Mouse (Mus musculus): ENCODE measurements around the gene Mrpl52.

DNA sequence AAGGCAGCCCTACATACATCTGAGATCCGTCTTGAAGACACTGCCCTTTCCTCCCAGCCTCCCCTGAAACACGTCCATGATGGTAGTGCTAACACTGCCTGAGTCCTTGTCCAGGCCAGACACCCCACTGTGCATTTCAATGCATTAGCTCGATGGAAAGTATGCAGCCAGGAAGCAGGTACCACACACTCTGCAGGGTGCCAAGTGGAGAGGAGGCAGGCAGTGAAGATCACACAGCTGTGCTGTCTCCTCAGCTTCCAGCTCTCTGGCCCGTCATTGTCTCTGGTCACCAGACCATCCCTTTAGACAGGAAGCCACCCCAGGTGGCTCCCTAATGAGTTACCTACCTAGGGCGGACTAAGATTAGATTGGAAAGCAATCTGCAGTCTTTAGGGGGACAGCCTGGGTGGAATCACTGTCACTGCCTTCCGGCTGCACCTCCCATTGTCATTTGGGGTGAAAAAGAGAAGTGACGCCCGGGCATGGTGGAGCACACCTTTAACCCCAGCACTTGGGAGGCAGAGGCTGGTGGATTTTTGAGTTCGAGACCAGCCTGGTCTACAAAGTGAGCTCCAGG is 14.6 kb upstream of the Mrpl52 start:
- TF ChIP-seq USF1 (IDR thresholded peaks at IDR 0.05; ENCODE audit: low read depth, low read length) (no peak), ELF1 (IDR thresholded peaks at IDR 0.05; ENCODE audit: low read depth, low read length) (no peak), MYB (IDR thresholded peaks at IDR 0.05; ENCODE audit: low read depth, low read length) (no peak), ZC3H11A (IDR thresholded peaks at IDR 0.05; ENCODE audit: low read depth, low read length) (no peak), HCFC1 (IDR thresholded peaks at IDR 0.05; ENCODE audit: low read depth, low read length) (no peak), E2F4 (IDR thresholded peaks at IDR 0.05; ENCODE audit: borderline replicate concordance, low read depth, low read length) (no peak), BHLHE40 (IDR thresholded peaks at IDR 0.05; ENCODE audit: borderline replicate concordance, low read depth, low read length) (no peak), CTCF (IDR thresholded peaks at IDR 0.05 in 2 of 3, conservative IDR thresholded peaks at IDR 0.05 in 1 of 3; ENCODE audit: control insufficient read depth in 1 of 3, insufficient read depth in 1 of 3, low read depth in 2 of 3, low read length in 3 of 3, poor library complexity in 1 of 3, severe bottlenecking in 1 of 3) (no peak), POLR2A (IDR thresholded peaks at IDR 0.05; ENCODE audit: control insufficient read depth in 1 of 2, insufficient read depth in 1 of 2, low read depth in 1 of 2, low read length in 2 of 2, poor library complexity in 1 of 2) (no peak), JUND (IDR thresholded peaks at IDR 0.05; ENCODE audit: low read depth, low read length) (no peak), NELFE (IDR thresholded peaks at IDR 0.05; ENCODE audit: low read depth, low read length) (no peak), MEF2A (IDR thresholded peaks at IDR 0.05; ENCODE audit: extremely low read depth, insufficient replicate concordance, low read depth, low read length, poor library complexity, severe bottlenecking) (no peak), CHD2 (IDR thresholded peaks at IDR 0.05; ENCODE audit: low read length) (no peak), EP300 (IDR thresholded peaks at IDR 0.05; ENCODE audit: low read depth in 1 of 2, low read length in 2 of 2) (no peak)

Data from MEL (cell line).